Mouse (Mus musculus) embryonic stem cell, embryonic (primary cell): ENCODE data around the gene Gm14781.
"Not testable (repeated sequence)": the region's sequence is repeated elsewhere in the genome, so short reads cannot be mapped to it uniquely, and the experiment has no call there.

Experiments used
- CTCF ChIA-PET, 4 experiments: fragments of 300-600 bp in 2 of 4; fragments of 350-600 bp in 2 of 4; sonication (Branson Sonifier 250); formaldehyde crosslinking; loops; one replicate each; lab custom pipeline; 2022; ENCODE audit warnings: inconsistent platforms in 2 of 4; lab: Charles Lee
- POLR2A ChIA-PET, 4 experiments: fragments of 300-600 bp in 2 of 4; fragments of 350-600 bp in 2 of 4; sonication (Branson Sonifier 250); formaldehyde crosslinking; loops; one replicate each; lab custom pipeline; 2022; ENCODE audit warnings: antibody characterized with exemption in 4 of 4, inconsistent platforms in 1 of 4; lab: Charles Lee

Gm14781 gene

DNA sequence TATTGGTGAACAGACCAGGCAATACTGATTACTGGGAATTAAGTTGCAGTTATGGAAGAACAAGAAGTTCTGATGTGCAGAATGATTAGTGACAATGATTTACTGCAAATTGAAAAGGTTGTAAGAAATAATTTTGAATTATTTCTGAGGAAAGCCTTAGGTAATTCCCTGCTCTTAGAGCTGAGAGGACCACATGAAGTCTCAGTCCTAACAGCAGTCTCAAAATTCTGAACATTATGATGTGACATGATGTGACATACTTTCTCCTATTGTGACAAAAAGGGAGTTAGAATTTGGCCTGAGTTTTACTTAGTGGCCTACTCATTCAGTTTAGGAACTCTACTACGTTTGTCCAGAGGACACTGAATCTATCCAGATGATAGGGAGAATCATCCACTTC is at the start of gene Gm14781:
Gm14781 (plus strand) TSS at position 301 of the 400 bp plus-strand sequence.
- POLR2A ChIA-PET, CTCF ChIA-PET: not testable (repeated sequence)

- CTCF ChIA-PET, POLR2A ChIA-PET: not testable (repeated sequence)
Observed at GRCm38 (mm10) chrX:91654964-91655575, 23.1 kb downstream of the Gm14781 start.
